Mouse (Mus musculus): ENCODE data around the gene Tmem245.

DNA sequence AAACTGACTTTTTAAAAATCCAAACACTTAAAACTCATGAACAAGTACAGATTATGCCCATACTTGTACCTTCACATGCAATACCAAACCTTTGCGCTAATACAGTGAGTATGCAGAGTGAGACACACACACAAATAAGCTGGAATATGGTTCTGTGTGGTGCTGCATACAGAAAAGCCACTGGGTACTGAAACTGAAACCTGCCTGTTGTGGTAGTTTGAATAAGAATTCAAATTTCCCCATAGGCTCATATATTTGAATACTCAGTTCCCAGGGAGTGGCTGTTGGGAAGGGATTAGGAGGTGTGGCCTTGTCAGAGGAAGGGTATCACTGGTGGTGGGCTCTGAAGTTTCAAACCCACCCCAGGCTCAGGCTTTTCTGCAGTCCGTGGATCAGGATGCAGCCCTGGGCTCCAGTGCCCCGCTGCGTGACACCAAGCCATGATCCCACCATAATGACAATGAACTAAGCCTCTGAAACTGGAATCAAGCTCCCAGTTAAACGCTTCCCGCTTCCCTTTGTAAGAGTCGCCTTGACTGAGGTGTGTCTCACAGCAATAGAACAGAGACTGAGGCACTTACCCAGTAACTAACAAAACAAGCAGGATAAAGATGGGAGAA is 34.7 kb downstream of the Tmem245 start:
- TF ChIP-seq CTCF (IDR thresholded peaks at IDR 0.05): no peak
- no peak for TF ChIP-seq EP300 (IDR thresholded peaks at IDR 0.05)

Data from lung, postnatal 0 days (tissue).